Mouse (Mus musculus) activated CD4-positive, CD25-positive, alpha-beta regulatory T cell, adult 4 months (primary cell): Measurements from ENCODE around the gene Ptprj. TPM values are rescaled to one million over a fixed set of nuclear protein-coding genes. Genes with fewer than 3 reads are reported as not detected.

ENCODE experiments used
- ATAC-seq: one replicate; pipeline ENCODE4 v1.8.0; 2017
- polyA plus RNA-seq, 2 experiments: library from polyadenylated mRNA; unstranded; fragments of 100-300 nt; shearing (Covaris generic); gene quantifications; one replicate each; pipeline ENCODE4 v1.2.1; 2017

The Ptprj gene
- 1 to 10 TPM; 4.4 to 5.1 TPM for polyA plus RNA-seq

- ATAC-seq: peak; percentile 36
Measured at GRCm38 (mm10) chr2:90580236-90581005, at the start of gene Ptprj. Ptprj (minus strand) TSS chr2:90580647.

GRCm38 (mm10) chr2:90629552-90629951 is 49.1 kb upstream of the Ptprj start:
- ATAC-seq: no peak

- ATAC-seq: no peak
Measured at GRCm38 (mm10) chr2:90628261-90628660, 47.8 kb upstream of the Ptprj start.

DNA sequence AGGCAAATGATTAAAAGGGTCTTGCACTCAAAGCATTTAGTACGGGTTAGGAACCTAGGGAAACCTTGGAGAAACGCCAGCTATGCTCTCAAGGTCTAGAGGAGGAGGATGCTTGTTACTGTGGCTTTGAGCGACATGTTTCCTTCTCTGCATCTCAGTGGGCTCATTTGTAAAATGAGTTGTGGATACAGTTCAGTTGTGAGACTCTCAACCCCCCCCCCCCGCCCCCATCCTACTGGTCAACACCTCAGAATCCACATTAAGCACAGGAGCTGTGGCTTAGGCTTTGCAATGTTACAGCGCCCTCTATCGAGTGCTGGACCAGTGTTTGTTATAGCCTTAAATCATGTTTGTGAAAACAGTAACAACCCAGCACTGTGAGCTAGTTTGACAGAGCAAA is 44.5 kb upstream of the Ptprj start:
- no peak for ATAC-seq

DNA sequence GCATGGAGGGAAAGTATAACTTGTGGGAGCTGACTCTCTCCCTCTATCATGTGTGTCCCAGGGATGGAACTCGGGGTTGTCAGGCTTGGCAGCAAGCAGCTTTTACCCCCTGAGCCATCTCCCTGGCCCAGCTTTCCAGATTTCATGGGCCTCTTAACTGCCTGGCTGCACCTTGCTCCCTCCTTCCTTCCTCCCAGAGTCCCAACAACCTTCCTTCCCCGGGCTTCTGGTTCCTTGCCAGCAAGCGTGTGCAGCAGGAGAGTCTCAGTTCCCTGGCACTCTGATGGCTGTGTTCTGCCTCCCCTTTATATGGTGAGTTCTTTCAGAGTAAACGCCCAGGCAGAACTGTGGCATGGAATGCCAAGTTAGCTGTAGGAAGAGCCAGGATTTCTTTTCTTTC is 43.9 kb upstream of the Ptprj start:
- no peak for ATAC-seq

DNA sequence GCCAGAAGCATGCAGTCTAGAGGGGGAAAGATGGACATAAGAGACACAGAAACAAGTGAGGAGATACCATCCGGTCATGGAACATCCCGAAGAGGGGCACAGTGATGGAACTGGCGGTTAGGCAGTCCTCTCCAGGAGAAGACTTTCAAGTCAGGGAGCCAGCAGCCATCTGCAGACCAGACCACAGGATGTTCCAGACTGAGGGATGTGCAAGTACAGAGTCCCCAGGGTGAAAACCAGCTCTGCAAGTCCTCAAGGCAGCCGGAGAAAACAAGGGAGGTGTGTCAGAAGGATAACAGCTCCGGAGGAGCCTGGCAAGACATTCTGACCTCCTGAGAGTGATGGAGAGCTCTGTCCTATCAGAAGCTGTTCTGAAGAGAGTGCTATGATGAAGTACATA is 40.4 kb upstream of the Ptprj start:
- no peak for ATAC-seq

DNA sequence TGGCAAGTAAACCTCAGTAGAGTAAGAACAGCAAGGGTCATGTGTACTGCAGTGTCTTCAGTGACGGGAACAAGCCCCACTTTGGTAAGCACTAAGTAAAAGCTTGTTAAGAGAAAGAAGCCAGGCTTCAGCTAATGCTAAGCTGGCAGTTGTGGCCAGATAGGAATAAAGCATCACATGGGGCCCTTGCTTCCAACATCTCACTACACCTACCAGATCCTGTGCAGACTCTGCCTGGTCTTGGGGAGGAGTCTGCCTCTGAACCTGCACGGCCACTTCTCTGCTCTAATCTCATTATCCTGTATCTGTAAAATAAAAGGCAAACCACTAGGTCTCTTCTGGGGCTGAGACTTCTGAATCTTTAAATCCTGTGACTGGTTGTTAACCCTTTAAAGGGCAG is 39.2 kb upstream of the Ptprj start:
- no peak for ATAC-seq

DNA sequence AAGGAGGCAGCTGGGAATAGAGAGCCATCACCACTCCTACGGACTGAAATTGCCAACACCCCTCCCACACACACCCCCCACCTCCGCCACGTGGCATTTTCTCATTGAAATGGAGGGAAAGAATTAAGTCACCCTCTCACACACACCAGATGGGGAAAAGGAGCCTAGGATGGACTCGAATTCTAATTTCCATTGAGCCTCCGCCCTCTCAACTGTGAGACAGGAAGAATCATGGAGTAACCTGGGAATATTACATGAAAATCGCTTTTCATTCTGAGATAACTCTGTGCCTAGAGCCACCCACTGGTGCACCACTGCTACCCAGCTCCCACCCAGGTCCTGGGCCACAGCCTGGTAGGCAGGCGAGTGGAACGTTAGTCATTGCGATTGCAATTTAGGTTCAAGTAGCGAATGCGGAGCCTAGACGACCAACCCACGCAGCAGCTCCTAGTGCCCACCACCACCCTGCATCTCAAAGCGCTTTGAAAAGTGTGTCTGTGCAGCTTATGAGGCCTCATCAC is 34.3 kb upstream of the Ptprj start:
- ATAC-seq: no peak

DNA sequence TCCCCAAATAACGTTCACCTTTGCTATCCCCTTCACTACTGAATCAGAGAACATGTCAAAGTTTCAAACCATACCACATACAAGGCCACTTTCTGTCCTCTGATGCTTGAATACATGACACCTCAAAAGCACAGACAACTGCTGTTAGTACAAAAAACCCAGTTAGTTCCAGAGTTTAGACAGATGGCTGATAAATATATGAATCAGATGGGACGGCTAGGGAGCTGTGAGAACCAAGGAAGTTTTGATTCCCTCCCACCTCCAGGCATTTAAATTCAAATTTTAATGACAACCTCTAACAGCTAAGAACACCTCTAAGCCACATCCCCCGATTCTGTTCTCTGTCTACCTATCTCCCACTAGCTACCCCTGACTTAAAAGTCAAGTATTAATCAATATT is 33.1 kb upstream of the Ptprj start:
- ATAC-seq: no peak

- ATAC-seq: no peak
Measured at GRCm38 (mm10) chr2:90613006-90613405, 32.6 kb upstream of the Ptprj start.

GRCm38 (mm10) chr2:90611959-90612571 is 31.6 kb upstream of the Ptprj start:
- ATAC-seq: no peak

- ATAC-seq: no peak
Measured at GRCm38 (mm10) chr2:90601056-90601455, 20.6 kb upstream of the Ptprj start.

DNA sequence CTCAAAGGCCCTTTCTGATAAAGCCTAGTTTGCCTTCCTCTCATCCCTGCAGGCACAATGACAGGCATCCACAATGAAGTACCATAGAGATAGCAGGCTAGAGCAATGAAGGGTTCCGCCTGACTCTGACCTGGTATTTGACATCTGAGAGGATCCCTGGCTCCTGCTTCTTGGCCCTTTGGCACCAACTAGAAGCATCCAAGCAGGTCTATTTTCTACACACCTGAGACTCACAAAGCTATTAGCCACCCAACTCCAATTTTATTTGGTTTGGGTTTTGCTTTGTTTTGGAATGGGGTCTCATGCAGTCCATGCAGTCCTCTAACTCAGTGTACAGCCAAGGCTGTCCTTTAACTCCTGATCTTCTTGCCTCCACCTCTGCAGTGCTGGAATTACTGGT is 7.7 kb upstream of the Ptprj start:
- ATAC-seq: no peak

GRCm38 (mm10) chr2:90584506-90584905 is 4.1 kb upstream of the Ptprj start:
- no peak for ATAC-seq

DNA sequence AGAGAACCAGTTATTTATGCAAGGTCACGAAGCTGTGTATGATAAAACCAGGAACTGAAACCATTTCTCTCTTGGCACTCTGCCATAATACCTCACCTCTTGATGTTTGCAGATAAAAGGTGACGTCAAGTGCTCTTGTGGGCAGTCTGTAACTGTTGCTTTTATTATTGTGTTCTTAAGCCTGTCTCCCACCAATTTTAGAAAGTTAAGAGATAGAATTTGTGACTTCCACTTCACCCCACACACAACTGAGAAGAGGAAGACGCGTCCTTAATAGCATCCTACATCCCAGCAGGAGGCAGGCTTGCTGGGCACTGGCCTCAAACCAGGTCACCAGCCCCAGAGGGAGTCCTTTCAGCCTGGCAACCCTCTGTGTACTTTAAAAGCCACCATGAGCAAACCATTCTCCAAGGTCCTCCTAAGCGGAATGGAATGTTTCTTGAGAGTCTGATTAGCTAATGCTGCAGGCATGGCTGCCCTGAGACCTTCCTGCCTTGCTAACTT is 3.2 kb upstream of the Ptprj start:
- ATAC-seq: peak; percentile 62

- no peak for ATAC-seq
Measured at GRCm38 (mm10) chr2:90582814-90583213, 2.4 kb upstream of the Ptprj start.

DNA sequence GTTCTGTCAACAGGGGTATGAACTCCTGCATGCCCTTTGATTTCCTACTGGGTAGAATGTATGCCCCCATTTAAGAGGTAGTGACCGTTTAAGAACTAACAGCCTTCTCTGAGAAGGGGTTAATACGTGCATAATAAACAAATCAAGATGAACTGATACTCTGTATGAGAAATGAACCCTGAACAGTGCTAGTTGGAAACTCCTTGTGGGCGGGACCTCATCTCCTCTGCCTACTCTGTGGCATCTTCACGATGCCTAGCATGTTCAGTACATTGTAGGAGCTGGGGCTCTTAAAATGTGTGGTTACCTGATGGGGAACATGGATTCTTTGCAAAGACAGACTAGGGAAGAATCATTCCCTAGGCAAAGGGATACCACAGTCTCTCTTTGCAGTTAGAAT is 1.9 kb upstream of the Ptprj start:
- ATAC-seq: no peak

DNA sequence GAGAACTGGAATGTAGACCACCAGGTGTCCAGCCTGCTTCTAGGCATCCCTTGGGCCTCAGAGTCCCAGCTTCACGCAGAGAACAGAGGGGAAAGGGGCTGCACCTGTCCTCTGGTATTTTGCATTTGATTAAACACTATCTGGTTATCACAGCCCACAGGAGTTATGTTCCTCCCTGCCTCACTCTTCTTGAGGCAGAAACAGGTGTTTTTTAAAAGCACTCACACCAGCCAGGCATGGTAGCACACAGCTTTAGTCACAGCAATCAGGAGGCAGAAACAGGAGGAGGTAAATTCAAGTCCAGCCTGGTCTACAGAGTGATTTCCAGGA is 1.3 kb upstream of the Ptprj start:
- ATAC-seq: no peak

DNA sequence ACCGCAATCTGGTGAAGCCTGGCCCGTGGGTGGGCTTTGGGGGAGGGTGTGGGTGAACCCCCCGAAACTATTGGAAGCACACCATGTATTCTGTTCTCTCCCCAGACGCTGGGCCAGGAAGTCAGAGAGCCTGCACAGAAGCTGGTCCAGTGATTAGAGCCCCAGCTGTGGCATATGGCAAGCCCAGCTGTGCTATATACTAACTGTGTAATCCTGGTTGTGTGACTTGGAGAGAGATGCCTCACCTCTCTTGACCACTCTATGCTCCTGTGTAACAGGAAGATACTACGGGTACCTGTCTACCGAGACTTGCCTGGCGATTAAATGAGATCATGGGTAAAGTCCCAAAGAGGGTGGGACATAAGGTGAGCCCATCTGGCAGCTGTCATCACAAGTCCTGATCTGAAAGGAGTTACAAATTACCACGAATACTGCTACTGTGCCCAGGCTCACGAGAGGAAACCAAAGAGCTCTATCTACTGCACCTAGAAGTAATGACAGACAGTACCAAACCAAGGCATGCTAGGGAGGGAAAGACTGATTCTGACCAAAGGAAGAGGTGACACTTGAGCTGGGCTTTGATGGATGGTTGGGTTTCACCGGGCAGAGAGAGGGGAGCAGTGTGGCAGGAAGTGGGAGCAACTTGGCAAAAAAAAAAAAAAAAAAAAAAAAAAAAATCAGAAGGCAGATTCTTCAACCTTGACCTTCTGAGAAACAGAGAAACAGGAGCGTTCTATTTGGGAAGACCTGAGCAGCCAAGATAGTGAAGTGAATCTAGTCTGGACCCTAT is 754 bp upstream of the Ptprj start:
- ATAC-seq: peak; percentile 28

DNA sequence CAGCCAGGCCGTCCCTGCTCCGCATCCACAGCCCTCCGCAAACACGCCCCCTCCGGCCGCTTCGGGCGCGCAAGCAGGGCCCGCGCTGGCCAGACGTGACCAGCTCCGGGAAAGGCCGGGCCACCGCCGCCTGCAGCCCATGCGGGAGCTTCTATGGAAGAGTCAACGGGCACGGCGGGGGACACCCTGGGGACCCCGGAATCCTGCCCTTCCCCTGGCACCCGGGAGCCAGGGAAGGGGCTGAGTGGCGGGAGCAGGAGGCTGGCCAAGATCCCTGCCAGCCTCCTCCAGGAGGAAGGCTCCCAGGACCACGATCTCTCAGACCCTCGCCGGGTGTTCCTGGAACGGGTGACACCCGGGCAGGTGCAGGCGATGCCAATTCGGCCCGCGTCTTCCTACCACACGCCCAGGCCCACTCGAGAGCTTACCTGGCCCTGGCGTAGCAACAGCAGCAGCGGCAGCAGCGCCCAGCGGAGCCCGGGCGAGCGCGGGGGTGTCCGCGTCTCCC is 665 bp downstream of the Ptprj start:
- ATAC-seq: peak; percentile 9

DNA sequence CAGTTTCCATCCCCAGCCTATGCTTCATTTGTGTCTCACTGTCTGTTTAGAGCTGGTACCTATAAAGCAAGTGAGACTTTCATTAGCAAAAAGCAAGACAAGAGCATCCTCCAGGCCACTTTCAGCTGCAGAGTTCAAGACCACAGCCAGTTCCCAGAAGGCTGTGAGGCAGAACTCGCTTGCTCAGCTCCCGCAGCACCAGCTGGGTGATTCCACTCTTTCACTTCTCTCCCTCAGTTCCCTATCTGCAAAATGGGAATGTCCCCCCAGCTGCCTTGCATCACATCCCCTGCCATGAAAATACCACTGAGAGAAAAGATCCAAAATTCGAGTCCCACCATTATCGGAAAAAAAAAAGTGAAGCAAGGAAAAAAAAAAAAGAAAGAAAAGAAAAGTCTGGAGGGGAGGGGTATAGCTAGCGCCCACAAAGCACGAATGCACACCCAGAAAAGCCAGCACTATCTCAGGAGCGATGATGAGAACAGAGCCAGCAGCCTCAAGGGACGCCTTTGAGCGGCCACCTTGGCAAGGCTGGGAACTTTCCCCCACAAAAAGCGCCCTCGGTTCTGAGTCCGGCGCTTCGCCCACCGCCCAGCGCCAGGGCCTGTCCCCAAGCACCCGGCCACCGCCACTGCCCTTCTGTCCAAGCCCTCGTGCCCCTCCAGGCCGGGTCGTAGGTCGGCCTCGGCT is 1.3 kb downstream of the Ptprj start:
- ATAC-seq: no peak

DNA sequence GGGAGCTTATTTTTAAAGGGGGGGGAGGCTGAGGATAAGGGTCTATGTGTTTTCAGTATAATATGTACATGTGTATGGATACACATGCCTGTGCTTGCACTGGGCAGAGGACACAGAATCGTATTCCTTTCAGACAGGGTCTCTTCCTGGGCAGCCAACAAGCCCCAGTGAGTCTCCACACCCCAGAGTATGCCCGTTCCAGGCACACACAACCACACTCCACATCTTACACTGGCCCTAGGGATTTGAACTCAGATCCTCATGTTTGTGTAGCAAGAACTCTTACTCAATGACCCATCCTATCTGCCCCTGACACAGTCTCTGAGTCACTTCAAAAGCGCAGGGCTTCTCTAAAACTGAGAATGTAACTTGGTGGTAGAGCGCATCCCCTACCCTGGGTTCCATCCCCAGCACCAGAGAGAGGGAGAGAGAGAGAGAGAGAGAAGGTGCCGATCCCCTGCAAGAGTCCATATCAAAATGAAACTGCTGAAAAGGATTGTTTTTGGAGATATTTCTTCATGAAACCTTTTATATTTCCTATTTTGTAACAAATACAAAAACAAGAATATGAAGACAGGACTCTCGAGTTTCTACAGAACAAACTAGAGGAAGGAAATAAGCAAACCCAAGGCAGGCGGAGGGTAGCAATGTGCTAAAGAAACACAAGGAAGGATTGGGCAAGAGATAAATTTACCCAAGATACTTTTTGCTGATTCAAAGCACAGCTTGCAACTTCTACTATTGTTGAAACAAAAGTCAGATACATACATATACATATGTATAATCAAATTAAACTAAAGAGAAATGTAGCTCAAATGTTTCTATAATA is 2.8 kb downstream of the Ptprj start:
- no peak for ATAC-seq
